Mouse (Mus musculus) cerebellum, adult 2 months (tissue): ENCODE measurements around the gene Ccdc162. TPM values are rescaled to one million over a fixed set of nuclear protein-coding genes. Genes with fewer than 3 reads are reported as not detected.

Experiments used
- DNase-seq, 2 experiments: peaks; one replicate each; pipeline ENCODE4 v3.0.0; 2021
- H3K27ac ChIP-seq: fragments of 200-500 bp; 2 replicates; pipeline ENCODE4 v1.5.1; 2012; ENCODE audit warnings: low read length, control low read depth, inconsistent platforms; ENCODE audit not compliant: insufficient read depth
- H3K27me3 ChIP-seq: fragments of 200-500 bp; 2 replicates; pipeline ENCODE4 v1.6.1; 2012; ENCODE audit warnings: inconsistent platforms, mild to moderate bottlenecking, low read length, moderate library complexity; ENCODE audit not compliant: control insufficient read depth, insufficient read depth
- H3K4me1 ChIP-seq: fragments of 200-500 bp; 2 replicates; pipeline ENCODE4 v1.6.1; 2011; ENCODE audit warnings: low read length; ENCODE audit not compliant: control insufficient read depth, insufficient read depth
- H3K4me3 ChIP-seq: fragments of 200-500 bp; replicated peaks from 2 replicates; pipeline ENCODE3; 2011; ENCODE audit warnings: mild to moderate bottlenecking, low read depth, low read length, control low read depth; ENCODE audit not compliant: insufficient read depth
- CTCF ChIP-seq: fragments of 200-500 bp; IDR thresholded peaks from 2 replicates; pipeline ENCODE4 v1.5.1; 2011; ENCODE audit warnings: low read depth, mild to moderate bottlenecking, control low read depth, low read length, moderate library complexity, borderline replicate concordance; ENCODE audit not compliant: insufficient read depth
- POLR2A ChIP-seq: fragments of 200-500 bp; IDR thresholded peaks from 2 replicates; pipeline ENCODE4 v1.6.1; 2011; ENCODE audit warnings: low read length, control low read depth, borderline replicate concordance; ENCODE audit not compliant: insufficient read depth
- WGBS: fragments of 180-500 bp; shearing (Covaris S2); methylation state at CpG from one replicate; pipeline ENCODE4 v1.1.7; 2018; 5-methylcytosine and 5-hydroxymethylcytosine counted together
- polyA plus RNA-seq: library from polyadenylated mRNA; depleted of rRNA; stranded (reverse); fragments of >200 nt; gene quantifications from 2 replicates; pipeline ENCODE4 v1.2.3, GENCODE M21; 2012

Gene Ccdc162
- polyA plus RNA-seq, 1 experiment, result 1.4 TPM

GRCm38 (mm10) chr10:41689941-41690887, 26.2 kb downstream of the Ccdc162 start:
- Histone ChIP-seq H3K27ac (no peak overlapping the region), H3K4me3 (peak overlapping the region; percentile 60), H3K27me3 (no peaks in the 10 kb centered on the region), H3K4me1 (no peaks in the 10 kb centered on the region)
- 21% methylated on average over 24 of the region's 24 CpGs for WGBS
- no peak for TF ChIP-seq POLR2A
- peak; percentile 90 for TF ChIP-seq CTCF
- DNase-seq, result peak; percentile 56 to 72

GRCm38 (mm10) chr10:41684548-41684996, 31.9 kb downstream of the Ccdc162 start:
- Histone ChIP-seq H3K27ac (no peak overlapping the region), H3K27me3 (no peaks in the 10 kb centered on the region), H3K4me1 (peaks cover 3% of the 10 kb centered on the region; the same call in 1 of the 2 replicates), H3K4me3 (no peak overlapping the region)
- DNase-seq, result no peak
- no peak for TF ChIP-seq POLR2A
- no peak for TF ChIP-seq CTCF
- WGBS, result 12% methylated on average over 21 of the region's 21 CpGs

- H3K27ac ChIP-seq, result no peak overlapping the region
- TF ChIP-seq CTCF (peak; percentile 88), POLR2A (no peak)
- peaks cover 3% of the 10 kb centered on the region; the same call in 1 of the 2 replicates for H3K4me1 ChIP-seq
- WGBS, result 34% methylated on average over 16 of the region's 16 CpGs
- H3K27me3 ChIP-seq, result no peaks in the 10 kb centered on the region
- no peak overlapping the region for H3K4me3 ChIP-seq
- peak; percentile 79 to 90 for DNase-seq
Observed at GRCm38 (mm10) chr10:41682546-41683393, 33.7 kb downstream of the Ccdc162 start.

GRCm38 (mm10) chr10:41678746-41679360, 37.6 kb downstream of the Ccdc162 start:
- Histone ChIP-seq H3K27ac (peak overlapping the region; percentile 34), H3K4me3 (peak overlapping the region; percentile 39), H3K4me1 (peaks cover 3% of the 10 kb centered on the region; the same call in 1 of the 2 replicates), H3K27me3 (no peaks in the 10 kb centered on the region)
- peak; percentile 91 to 96 for DNase-seq
- WGBS, result 5% methylated on average over 18 of the region's 18 CpGs
- TF ChIP-seq POLR2A (peak; percentile 20; the same call in 1 of the 2 replicates), CTCF (peak; percentile 61)

GRCm38 (mm10) chr10:41677396-41677795, 39.0 kb downstream of the Ccdc162 start:
- peaks cover 2% of the 10 kb centered on the region for H3K4me1 ChIP-seq
- no peak for TF ChIP-seq POLR2A
- no peak for TF ChIP-seq CTCF
- no peak for DNase-seq
- no peak overlapping the region for H3K27ac ChIP-seq
- H3K4me3 ChIP-seq, result no peak overlapping the region
- 61% methylated on average over 8 of the region's 8 CpGs for WGBS
- H3K27me3 ChIP-seq, result no peaks in the 10 kb centered on the region

- no peaks in the 10 kb centered on the region for H3K27me3 ChIP-seq
- no peak overlapping the region for H3K4me3 ChIP-seq
- no peak overlapping the region for H3K27ac ChIP-seq
- DNase-seq, result no peak
- H3K4me1 ChIP-seq, result peaks cover 2% of the 10 kb centered on the region
- TF ChIP-seq CTCF (no peak), POLR2A (no peak)
- WGBS, result 67% methylated on average over 6 of the region's 6 CpGs
Observed at GRCm38 (mm10) chr10:41676661-41677061, 39.8 kb downstream of the Ccdc162 start.
